ENCODE assay signal across 9 mouse cellular contexts in the genomic region with DNA sequence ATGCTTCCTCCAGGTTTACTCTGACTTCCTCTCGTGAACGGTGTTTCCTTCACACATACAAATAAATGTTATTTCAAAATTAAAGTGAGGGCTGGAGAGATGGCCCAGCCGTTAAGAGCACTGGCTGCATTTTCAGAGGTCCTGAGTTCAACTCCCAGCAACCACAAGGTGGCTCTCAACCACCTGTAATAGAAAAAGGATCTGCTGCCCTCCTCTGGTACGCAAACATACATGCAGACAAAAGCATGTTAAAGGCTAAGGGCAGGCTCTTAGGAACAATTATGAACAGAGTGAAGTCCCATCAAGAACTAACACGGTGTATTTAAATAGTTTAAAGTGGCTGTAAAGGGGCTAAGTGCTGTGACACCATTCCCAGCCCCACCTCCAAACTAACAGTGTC. TPM values are rescaled to one million over a fixed set of nuclear protein-coding genes. Genes with fewer than 3 reads are reported as not detected.
A peak's percentile ranks its signal among the peaks of the same experiment; 100 is the strongest.
DNase-seq lines count a peak whose midpoint lies in the region; ATAC-seq lines count a peak whose summit lies in the region.
"Had no signal": no experiment of that assay in that cellular context is flagged by ENCODE, and none has a peak within 500 bp of the region (broad histone marks: within the 10 kb centered on the region; RNA-seq: fewer than 3 reads in every experiment).

No protein-coding gene starts in this region.

- H3K27me3 ChIP-seq in midbrain, embryonic 14.5 days (ENCODE audit: control insufficient read depth, insufficient read depth, low read length) = no peaks in the 10 kb centered on the region
- no peaks in the 10 kb centered on the region for H3K27me3 ChIP-seq in midbrain, embryonic 13.5 days
- H3K27me3 ChIP-seq in liver, embryonic 13.5 days = no peaks in the 10 kb centered on the region
- H3K27me3 ChIP-seq: neural tube, embryonic 12.5 days had no signal

- no peaks in the 10 kb centered on the region for H3K4me1 ChIP-seq in midbrain, embryonic 14.5 days (ENCODE audit: control insufficient read depth, insufficient read depth, low read length)
- no peaks in the 10 kb centered on the region for H3K4me1 ChIP-seq in midbrain, embryonic 13.5 days (replicated peaks)
- 0 out of 2 replicates have a peak, but pooled peaks cover 3% of the 10 kb centered on the region for H3K4me1 ChIP-seq in liver, embryonic 13.5 days (replicated peaks)
- H3K4me1 ChIP-seq: neural tube, embryonic 12.5 days had no signal

- ATAC-seq in midbrain, embryonic 14.5 days (ENCODE audit: low FRiP score, low TSS enrichment) = no peak
- no peak for ATAC-seq in midbrain, embryonic 13.5 days
- peak; percentile 72 for ATAC-seq in erythroid progenitor cell, adult 5-6 weeks (replicated peaks; ENCODE audit: low FRiP score, poor library complexity, severe bottlenecking)
- peak; percentile 56; the same call in 1 of the 2 replicates for ATAC-seq in liver, embryonic 13.5 days (ENCODE audit: low read depth)

- H3K4me2 ChIP-seq in midbrain, embryonic 14.5 days (ENCODE audit: low read length) = no peak overlapping the region
- no peak overlapping the region for H3K4me2 ChIP-seq in midbrain, embryonic 13.5 days (replicated peaks)
- H3K4me2 ChIP-seq in liver, embryonic 13.5 days = no peak overlapping the region
- H3K4me2 ChIP-seq: neural tube, embryonic 12.5 days had no signal

- H3K27ac ChIP-seq in midbrain, embryonic 14.5 days (replicated peaks; ENCODE audit: low read depth, low read length) = no peak overlapping the region
- no peak overlapping the region for H3K27ac ChIP-seq in midbrain, embryonic 13.5 days
- 0 out of 2 replicates have a peak overlapping the region, but pooled peaks have one; percentile 16 for H3K27ac ChIP-seq in liver, embryonic 13.5 days
- H3K27ac ChIP-seq: neural tube, embryonic 12.5 days had no signal

- no peaks in the 10 kb centered on the region for H3K9me3 ChIP-seq in midbrain, embryonic 14.5 days (ENCODE audit: control insufficient read depth, low read length)
- no peaks in the 10 kb centered on the region for H3K9me3 ChIP-seq in midbrain, embryonic 13.5 days
- no peaks in the 10 kb centered on the region for H3K9me3 ChIP-seq in liver, embryonic 13.5 days (replicated peaks)
- H3K9me3 ChIP-seq: neural tube, embryonic 12.5 days had no signal

- peaks cover 54% of the 10 kb centered on the region for H3K36me3 ChIP-seq in midbrain, embryonic 14.5 days (ENCODE audit: control insufficient read depth, insufficient read depth, low read length)
- H3K36me3 ChIP-seq in midbrain, embryonic 13.5 days = peaks cover 61% of the 10 kb centered on the region
- peaks cover 71% of the 10 kb centered on the region for H3K36me3 ChIP-seq in liver, embryonic 13.5 days

- peak; percentile 19 for DNase-seq in adrenal gland, adult 2 months
- no peak for DNase-seq in adrenal gland, adult 8-10 months
- DNase-seq in midbrain, embryonic 14.5 days = peak; percentile 49
- no peak for DNase-seq in liver, embryonic 13.5 days
- DNase-seq in spleen, postnatal 36 days (ENCODE audit: low spot score in 2 of 2) = peak; percentile 72 to 73
- DNase-seq in cerebellum, adult 9-10 months = no peak

- H3K4me3 ChIP-seq in midbrain, embryonic 14.5 days (replicated peaks; ENCODE audit: low read depth, low read length) = no peak overlapping the region
- H3K4me3 ChIP-seq in midbrain, embryonic 13.5 days (replicated peaks) = no peak overlapping the region
- no peak overlapping the region for H3K4me3 ChIP-seq in liver, embryonic 13.5 days (replicated peaks)
- H3K4me3 ChIP-seq: neural tube, embryonic 12.5 days had no signal

- no peak overlapping the region for H3K9ac ChIP-seq in midbrain, embryonic 14.5 days (replicated peaks; ENCODE audit: low read length)
- H3K9ac ChIP-seq in midbrain, embryonic 13.5 days (replicated peaks) = no peak overlapping the region
- no peak overlapping the region for H3K9ac ChIP-seq in liver, embryonic 13.5 days
- H3K9ac ChIP-seq: neural tube, embryonic 12.5 days had no signal

- 66% methylated on average over 5 of the region's 5 CpGs for WGBS in midbrain, embryonic 14.5 days
- 64% methylated on average over 5 of the region's 5 CpGs for WGBS in midbrain, embryonic 13.5 days
- 45% methylated on average over 5 of the region's 5 CpGs for WGBS in liver, embryonic 13.5 days (ENCODE audit: insufficient replicate concordance)

RNA-seq across cellular contexts. Expression of gene Coq2, which starts 11.1 kb away (rescaled TPM):
- 10 to 100 TPM; 53.0 to 74.5 TPM for total RNA-seq in adrenal gland, adult 2 months (2021)
- polyA plus RNA-seq in adrenal gland, adult 2 months (2012; rRNA removed) = 142 and 265 TPM in 2 replicates
- 10 to 100 TPM; 71.6 to 81.1 (median 77.9) TPM for total RNA-seq in adrenal gland, adult 8-10 months (2022)
- 52.1 and 54.8 TPM in 2 replicates for polyA plus RNA-seq in midbrain, embryonic 14.5 days (2014; fragmentation: Nextera tagmentation; extraction: Ambion mirVana)
- polyA plus RNA-seq in midbrain, embryonic 13.5 days (2015; fragmentation: Nextera tagmentation; extraction: Ambion mirVana) = 37.8 and 47.9 TPM in 2 replicates
- 3.8 and 7.6 TPM in 2 replicates for total RNA-seq in erythroid progenitor cell, adult 5-6 weeks (2015; ENCODE audit: low replicate concordance)
- total RNA-seq in erythroid progenitor cell, adult 5-6 weeks (2017; ENCODE audit: low replicate concordance) = 4.2 and 6.0 TPM in 2 replicates
- 28.9 and 30.2 TPM in 2 replicates for polyA plus RNA-seq in liver, embryonic 13.5 days (2015; fragmentation: Nextera tagmentation; extraction: Ambion mirVana)

RNA-seq across cellular contexts. Expression of gene Hpse, which starts 55.7 kb away (rescaled TPM):
- total RNA-seq in adrenal gland, adult 2 months (2021) = under 1 TPM; 0.72 to 0.97 TPM
- 0.57 and 0.87 TPM in 2 replicates for polyA plus RNA-seq in adrenal gland, adult 2 months (2012; rRNA removed)
- 1 to 10 TPM in 1 of 4 experiments, under 1 TPM in 3; 0.66 to 1.5 (median 0.75) TPM for total RNA-seq in adrenal gland, adult 8-10 months (2022)
- polyA plus RNA-seq in midbrain, embryonic 14.5 days (2014; fragmentation: Nextera tagmentation; extraction: Ambion mirVana) = 0.55 TPM in 1 of 2 replicates, not detected in the other
- polyA plus RNA-seq in midbrain, embryonic 13.5 days (2015; fragmentation: Nextera tagmentation; extraction: Ambion mirVana) = 0.24 and 0.28 TPM in 2 replicates
- 2.5 and 4.0 TPM in 2 replicates for total RNA-seq in erythroid progenitor cell, adult 5-6 weeks (2015; ENCODE audit: low replicate concordance)
- 1.7 and 6.2 TPM in 2 replicates for total RNA-seq in erythroid progenitor cell, adult 5-6 weeks (2017; ENCODE audit: low replicate concordance)
- polyA plus RNA-seq in liver, embryonic 13.5 days (2015; fragmentation: Nextera tagmentation; extraction: Ambion mirVana) = 1.9 and 2.0 TPM in 2 replicates

Comparison
In these comparisons a context has a peak if more than half of its experiments do, and no peak if none do; other contexts are left out.
1. DNase-seq: peak in adrenal gland, adult 2 months (single experiment), midbrain, embryonic 14.5 days (single experiment) and spleen, postnatal 36 days (2 of 2); none in adrenal gland, adult 8-10 months (single experiment), liver, embryonic 13.5 days (single experiment) and cerebellum, adult 9-10 months (single experiment).
2. ATAC-seq: peak in erythroid progenitor cell, adult 5-6 weeks (single experiment) and liver, embryonic 13.5 days (single experiment); none in midbrain, embryonic 14.5 days (single experiment) and midbrain, embryonic 13.5 days (single experiment).